Mouse (Mus musculus) liver, adult 2 months (tissue): Measurements from ENCODE around the gene Erlin1. TPM values are rescaled to one million over a fixed set of nuclear protein-coding genes. Genes with fewer than 3 reads are reported as not detected.
A peak's percentile ranks its signal among the peaks of the same experiment; 100 is the strongest.

Experiments used
- DNase-seq: peaks from one replicate; pipeline ENCODE4 v3.0.0-alpha.2; 2011; ENCODE audit warnings: low read depth, low spot score; ENCODE audit errors: extremely low read depth
- H3K27ac ChIP-seq: fragments of 200-500 bp; replicated peaks from 2 replicates; pipeline ENCODE4 v1.5.1; 2012; ENCODE audit warnings: low read depth, mild to moderate bottlenecking, control low read depth, inconsistent platforms, low read length; ENCODE audit not compliant: insufficient read depth
- H3K27me3 ChIP-seq: fragments of 200-500 bp; 2 replicates; pipeline ENCODE4 v1.6.1; 2012; ENCODE audit warnings: mild to moderate bottlenecking, moderate library complexity, low read length, inconsistent platforms; ENCODE audit not compliant: control insufficient read depth, insufficient read depth
- H3K36me3 ChIP-seq: fragments of 200-500 bp; 2 replicates; pipeline ENCODE4 v1.6.1; 2012; ENCODE audit warnings: low read length, inconsistent platforms; ENCODE audit not compliant: control insufficient read depth, insufficient read depth
- H3K4me1 ChIP-seq: fragments of 200-500 bp; 2 replicates; pipeline ENCODE4 v1.6.1; 2011; ENCODE audit warnings: low read length; ENCODE audit not compliant: control insufficient read depth, insufficient read depth
- H3K4me3 ChIP-seq: fragments of 200-500 bp; 2 replicates; pipeline ENCODE4 v1.5.1; 2011; ENCODE audit warnings: low read depth, mild to moderate bottlenecking, control low read depth, low read length, moderate library complexity; ENCODE audit not compliant: insufficient read depth
- H3K79me2 ChIP-seq: fragments of 200-500 bp; 2 replicates; pipeline ENCODE4 v1.6.1; 2012; ENCODE audit warnings: inconsistent platforms, mild to moderate bottlenecking, low read length, moderate library complexity; ENCODE audit not compliant: control insufficient read depth, insufficient read depth
- H3K9ac ChIP-seq: fragments of 200-500 bp; 2 replicates; pipeline ENCODE4 v1.6.1; 2012; ENCODE audit warnings: low read depth, mild to moderate bottlenecking, control low read depth, inconsistent platforms, low read length
- CTCF ChIP-seq: fragments of 200-500 bp; IDR thresholded peaks from 2 replicates; pipeline ENCODE4 v1.5.1; 2011; ENCODE audit warnings: low read depth, low read length, control low read depth
- POLR2A ChIP-seq: fragments of 200-500 bp; IDR thresholded peaks from 2 replicates; pipeline ENCODE4 v1.6.1; 2011; ENCODE audit warnings: low read length, control low read depth; ENCODE audit not compliant: insufficient read depth; ENCODE audit errors: extremely low read depth
- WGBS: fragments of 180-500 bp; shearing (Covaris S2); methylation state at CpG from one replicate; pipeline ENCODE4 v1.1.7; 2018; 5-methylcytosine and 5-hydroxymethylcytosine counted together
- polyA plus RNA-seq: library from polyadenylated mRNA; depleted of rRNA; stranded (reverse); fragments of >200 nt; gene quantifications from 2 replicates; pipeline ENCODE4 v1.2.3, GENCODE M21; 2012
- total RNA-seq: library from RNA; depleted of rRNA; stranded (reverse); fragments of >200 nt; gene quantifications from 2 replicates; pipeline ENCODE4 v1.2.3, GENCODE M21; 2014

Erlin1 gene
- total and polyA plus RNA-seq, 2 experiments: 19.0 to 27.8 TPM

GRCm38 (mm10) chr19:44024921-44025585 lies 44.5 kb downstream of the Erlin1 start:
- Histone ChIP-seq H3K4me1 (peaks cover 31% of the 10 kb centered on the region), H3K4me3 (no peak overlapping the region), H3K27ac (peak overlapping the region; percentile 77), H3K9ac (no peak overlapping the region), H3K27me3 (no peaks in the 10 kb centered on the region), H3K79me2 (peaks cover 12% of the 10 kb centered on the region; the same call in 1 of the 2 replicates), H3K36me3 (no peaks in the 10 kb centered on the region)
- no peak for TF ChIP-seq POLR2A
- no peak for TF ChIP-seq CTCF
- peak; percentile 100 for DNase-seq
- WGBS: 43% methylated on average over 13 of the region's 13 CpGs

- 48% methylated on average over 5 of the region's 5 CpGs for WGBS
- H3K27me3 ChIP-seq: no peaks in the 10 kb centered on the region
- 0 out of 2 replicates have a peak overlapping the region, but pooled peaks have one; percentile 10 for H3K27ac ChIP-seq
- H3K79me2 ChIP-seq: peaks cover 12% of the 10 kb centered on the region; the same call in 1 of the 2 replicates
- H3K9ac ChIP-seq: no peak overlapping the region
- no peak overlapping the region for H3K4me3 ChIP-seq
- TF ChIP-seq CTCF (peak; percentile 11; the same call in 1 of the 2 replicates), POLR2A (no peak)
- peaks cover 31% of the 10 kb centered on the region for H3K4me1 ChIP-seq
- DNase-seq: no peak
- H3K36me3 ChIP-seq: peaks cover 2% of the 10 kb centered on the region; the same call in 1 of the 2 replicates
Observed at GRCm38 (mm10) chr19:44023066-44023465, 46.5 kb downstream of the Erlin1 start.

GRCm38 (mm10) chr19:44021502-44021901 lies 48.1 kb downstream of the Erlin1 start:
- peak overlapping the region; percentile 63 for H3K27ac ChIP-seq

GRCm38 (mm10) chr19:44019739-44020138 lies 49.8 kb downstream of the Erlin1 start:
- DNase-seq: no peak
- Histone ChIP-seq H3K9ac (no peak overlapping the region), H3K27me3 (no peaks in the 10 kb centered on the region), H3K36me3 (peaks cover 13% of the 10 kb centered on the region), H3K4me1 (peaks cover 21% of the 10 kb centered on the region), H3K4me3 (no peak overlapping the region), H3K79me2 (peaks cover 9% of the 10 kb centered on the region; the same call in 1 of the 2 replicates), H3K27ac (no peak overlapping the region)
- 72% methylated on average over 7 of the region's 7 CpGs for WGBS
- TF ChIP-seq POLR2A (no peak), CTCF (no peak)

More at GRCm38 (mm10) chr19:44021502-44021901, 48.1 kb downstream of the Erlin1 start:
- Histone ChIP-seq H3K9ac (no peak overlapping the region), H3K27me3 (no peaks in the 10 kb centered on the region), H3K79me2 (peaks cover 12% of the 10 kb centered on the region; the same call in 1 of the 2 replicates), H3K36me3 (peaks cover 8% of the 10 kb centered on the region; the same call in 1 of the 2 replicates), H3K4me3 (no peak overlapping the region), H3K4me1 (peaks cover 26% of the 10 kb centered on the region)
- DNase-seq: peak; percentile 99
- WGBS: 15% methylated on average over 4 of the region's 4 CpGs
- TF ChIP-seq POLR2A (no peak), CTCF (no peak)

- Histone ChIP-seq H3K4me3 (no peak overlapping the region), H3K36me3 (peaks cover 43% of the 10 kb centered on the region), H3K4me1 (no peaks in the 10 kb centered on the region), H3K79me2 (no peaks in the 10 kb centered on the region), H3K27me3 (no peaks in the 10 kb centered on the region), H3K9ac (no peak overlapping the region), H3K27ac (no peak overlapping the region)
- peak; percentile 46 for DNase-seq
- TF ChIP-seq POLR2A (no peak), CTCF (no peak)
- WGBS: 52% methylated on average over 6 of the region's 6 CpGs
Observed at GRCm38 (mm10) chr19:44013862-44014261, 55.7 kb downstream of the Erlin1 start.

GRCm38 (mm10) chr19:44008784-44009183 lies 60.8 kb downstream of the Erlin1 start:
- Histone ChIP-seq H3K4me1 (peaks cover 3% of the 10 kb centered on the region; the same call in 1 of the 2 replicates), H3K27me3 (no peaks in the 10 kb centered on the region), H3K79me2 (no peaks in the 10 kb centered on the region), H3K9ac (no peak overlapping the region), H3K27ac (no peak overlapping the region), H3K4me3 (no peak overlapping the region), H3K36me3 (peaks cover 38% of the 10 kb centered on the region)
- no peak for TF ChIP-seq CTCF
- no peak for TF ChIP-seq POLR2A
- DNase-seq: peak; percentile 55
- WGBS: 61% methylated on average over 15 of the region's 15 CpGs
